Mouse (Mus musculus) gastrocnemius, adult 8-10 months (tissue): ENCODE measurements at regions not wholly inside any gene's neighbourhood (a gene's known extent, or its start where the extent isn't known, plus 50 kb on each side); places are given as distances from the start of the nearest gene placed in this dataset.

Experiments
- DNase-seq, 2 experiments: peaks; one replicate each; pipeline ENCODE4 v3.0.0; 2022; ENCODE audit warnings: low spot score in 2 of 2

DNA sequence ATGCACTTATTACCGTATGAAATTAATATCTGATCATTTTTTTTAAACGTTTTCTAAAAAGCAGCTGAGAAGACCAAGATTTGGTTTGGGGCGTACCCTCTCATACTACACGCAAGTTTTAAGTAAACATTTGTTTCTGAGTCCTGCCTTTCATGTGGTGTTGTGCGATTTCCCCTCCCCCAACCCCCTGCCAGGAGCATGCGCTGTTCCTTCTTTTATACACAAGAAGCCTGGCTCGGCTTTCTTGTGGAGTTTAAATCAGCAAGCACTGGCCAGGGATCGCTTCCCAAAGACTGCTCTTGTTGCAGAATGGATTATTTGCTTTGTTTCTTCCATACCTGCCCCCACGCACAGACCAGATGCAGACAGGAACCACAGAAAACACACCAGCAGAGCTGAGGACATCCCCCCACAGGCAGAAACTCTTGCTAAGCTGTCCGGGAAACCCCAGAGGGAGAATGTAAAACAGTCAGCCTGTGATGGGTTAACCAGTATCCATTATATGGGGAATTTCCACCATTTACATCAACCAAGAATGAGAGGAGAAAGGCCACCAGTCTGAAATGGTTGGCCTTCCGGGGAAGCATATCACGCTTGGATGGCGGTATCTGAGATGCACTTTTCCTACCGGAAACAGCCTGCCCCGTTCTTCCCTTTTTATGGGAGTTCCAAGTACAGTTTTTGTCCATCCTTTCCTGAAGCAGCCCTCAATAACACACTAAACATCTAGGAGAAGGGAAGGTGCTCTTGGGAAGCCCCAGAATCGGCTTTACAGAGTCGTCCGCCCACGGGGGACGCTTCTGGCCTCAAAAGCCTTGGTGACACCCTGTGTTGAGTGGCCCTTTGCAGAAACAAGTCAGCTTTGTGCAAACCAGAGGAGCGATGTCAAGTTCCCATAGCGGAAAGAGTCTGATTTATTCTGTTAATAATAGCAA, 91.3 kb downstream of the Tomm20 start:
- no peak for DNase-seq

GRCm38 (mm10) chr8:126852663-126853390, 92.8 kb downstream of the Tomm20 start:
- DNase-seq = no peak

- DNase-seq = no peak
Measured at GRCm38 (mm10) chr8:126852184-126852583, 93.5 kb downstream of the Tomm20 start.

DNA sequence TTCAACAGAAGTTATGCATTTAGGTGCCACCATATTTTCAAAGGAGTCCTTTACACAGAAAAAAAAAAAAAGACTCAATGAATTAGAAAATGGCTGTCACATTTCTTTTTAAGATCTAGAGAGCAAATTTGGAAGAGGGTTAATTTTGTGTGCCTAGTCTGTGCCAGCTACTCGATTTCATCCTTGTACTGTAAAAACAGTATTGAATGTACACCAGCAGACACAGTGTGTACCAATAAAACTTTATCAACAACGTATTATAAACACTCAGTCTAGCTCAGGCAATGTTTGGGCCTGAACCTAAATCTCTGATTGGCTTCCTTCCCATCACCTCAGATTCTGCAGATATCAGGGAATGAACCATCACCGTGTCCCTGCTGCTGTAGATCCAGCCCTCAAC, 93.9 kb downstream of the Tomm20 start:
- DNase-seq = no peak

DNA sequence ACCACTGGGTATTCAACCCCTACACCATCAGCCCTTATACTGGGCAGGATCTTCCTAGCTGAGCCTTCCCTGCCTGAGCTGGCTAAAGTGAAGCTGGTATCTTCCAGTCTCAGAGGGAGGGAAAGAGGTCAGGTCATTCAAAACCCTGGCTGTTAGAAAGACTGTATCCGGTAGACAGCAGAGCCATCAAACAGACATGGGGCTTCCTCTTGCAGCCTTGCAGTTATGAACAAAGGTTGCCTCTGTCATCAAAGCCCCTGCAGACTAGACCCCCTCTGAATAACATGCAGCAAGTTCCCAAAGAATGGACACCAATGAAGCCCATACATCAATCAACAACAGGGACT, 95.5 kb downstream of the Tomm20 start:
- no peak for DNase-seq

DNA sequence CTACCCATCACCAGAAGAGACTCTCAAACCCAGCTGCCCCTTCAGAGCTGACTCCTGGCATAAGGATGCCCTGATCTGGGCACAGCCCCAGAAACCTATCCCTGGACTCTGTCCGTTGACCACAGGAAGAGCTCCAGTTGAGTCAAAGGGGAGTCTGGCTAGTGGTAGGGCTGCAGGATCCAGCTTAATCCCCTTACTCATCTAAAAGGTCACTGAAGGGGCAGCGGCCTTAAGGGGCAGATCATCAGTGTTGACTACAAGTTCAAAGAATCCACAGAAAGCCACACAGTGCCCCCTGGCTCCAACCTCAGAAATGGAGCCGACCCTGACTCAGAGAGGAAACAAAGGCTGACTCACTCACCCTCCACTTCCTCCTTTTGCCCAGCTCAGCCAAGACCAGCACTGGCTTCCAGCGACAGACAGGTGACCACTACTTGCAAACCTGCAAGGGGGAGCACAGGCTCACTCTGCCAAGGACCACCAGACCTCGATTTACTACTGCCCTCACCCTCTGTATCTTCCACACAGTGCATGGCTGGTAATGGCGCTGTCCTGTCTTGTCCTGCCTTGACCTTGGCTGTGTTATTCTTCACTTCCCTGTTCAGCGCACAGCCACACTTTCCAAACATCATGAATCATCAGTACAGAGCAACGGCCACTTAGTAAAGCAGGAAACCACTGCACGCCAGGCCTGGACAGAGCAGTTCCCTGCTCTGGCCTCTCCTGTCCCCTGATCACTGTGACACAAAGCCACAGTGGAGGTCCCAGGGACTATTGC, 96.0 kb downstream of the Tomm20 start:
- DNase-seq = peak in 1 of 2 experiments; percentile 40

GRCm38 (mm10) chr8:126848369-126849105, 97.1 kb downstream of the Tomm20 start:
- no peak for DNase-seq

GRCm38 (mm10) chr8:126847664-126848353, 97.8 kb downstream of the Tomm20 start:
- no peak for DNase-seq

DNA sequence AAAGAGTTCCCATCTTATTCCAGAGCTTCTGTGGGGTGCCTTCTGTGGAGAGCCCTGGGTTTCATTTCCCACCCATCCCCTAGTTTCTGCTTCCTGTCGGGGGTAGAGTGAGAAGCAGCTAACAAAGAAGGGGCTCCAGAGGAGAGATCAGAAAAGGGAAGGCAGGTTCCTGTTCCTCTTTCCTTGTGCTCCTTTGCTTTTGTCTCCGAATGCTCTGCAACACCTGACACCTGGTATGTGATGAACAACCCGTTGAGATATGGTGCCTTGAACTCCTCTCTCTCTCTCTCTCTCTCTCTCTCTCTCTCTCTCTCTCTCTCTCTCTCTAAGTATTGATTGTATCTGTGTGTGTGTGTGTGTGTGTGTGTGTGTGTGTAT, 99.5 kb downstream of the Tomm20 start:
- no peak for DNase-seq

DNA sequence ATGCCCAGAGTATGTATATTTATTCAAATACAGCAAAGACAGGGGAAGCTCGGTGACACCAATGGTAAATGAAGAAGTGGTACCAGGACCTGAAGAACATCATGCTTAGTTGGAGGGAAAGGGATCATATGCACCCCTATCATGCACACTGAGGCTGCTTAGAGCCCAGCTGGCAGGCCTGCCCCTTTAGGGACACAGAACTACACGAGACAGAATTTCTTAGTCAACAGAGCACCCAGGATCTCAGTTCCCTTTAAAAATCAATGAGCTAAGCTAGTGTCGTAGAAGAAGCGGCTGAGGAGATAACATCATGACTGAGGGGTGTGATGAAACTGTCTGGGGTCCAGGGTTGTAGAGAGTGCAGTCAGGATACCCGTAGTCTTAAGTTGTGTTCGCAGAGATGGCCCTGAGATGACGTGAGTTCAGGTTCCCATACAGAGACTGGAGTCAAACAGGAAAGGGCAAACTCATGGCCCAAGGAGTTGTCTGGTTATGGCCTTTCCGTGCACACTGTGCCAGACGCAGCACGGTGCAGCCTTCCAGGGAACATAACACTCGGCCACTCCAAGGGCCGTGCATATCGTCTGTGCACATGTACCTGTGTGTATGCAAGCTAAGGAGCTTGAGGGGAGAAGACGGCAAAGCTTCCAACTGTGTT, 100.0 kb downstream of the Tomm20 start:
- DNase-seq = no peak

GRCm38 (mm10) chr8:126844627-126845026, 101.0 kb downstream of the Tomm20 start:
- no peak for DNase-seq

- no peak for DNase-seq
Measured at GRCm38 (mm10) chr8:126841187-126841586, 104.5 kb downstream of the Tomm20 start.

DNA sequence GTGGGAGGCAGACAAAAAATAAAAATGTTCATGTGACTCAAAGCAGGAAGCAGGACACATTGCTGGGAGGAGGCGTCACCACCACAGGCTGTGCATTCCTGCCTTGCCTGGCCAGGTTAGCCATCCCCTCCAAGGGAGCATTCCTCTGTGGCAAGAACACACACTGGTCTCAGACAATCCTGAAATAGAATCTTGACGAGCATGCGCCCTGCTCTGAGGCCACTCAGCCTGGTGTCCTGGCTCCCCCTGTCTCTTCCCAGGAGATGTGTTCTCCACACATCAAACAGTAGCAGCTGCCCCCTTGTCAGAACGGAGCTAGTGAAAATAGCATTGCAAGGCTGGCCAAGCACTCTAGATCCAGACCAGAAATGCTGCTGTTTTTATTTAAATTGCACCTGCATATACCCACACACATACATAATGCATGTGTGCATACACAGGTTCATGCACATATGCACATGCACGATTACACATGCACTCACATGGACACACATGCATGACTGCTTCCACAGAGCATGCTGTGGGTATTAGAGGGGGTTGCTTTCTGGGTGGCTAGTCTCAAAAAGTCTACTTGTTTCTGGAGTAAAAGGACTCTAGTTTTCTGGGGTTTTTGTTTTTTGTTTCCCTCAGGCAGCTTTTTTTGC, 105.8 kb downstream of the Tomm20 start:
- peak; percentile 63 to 75 for DNase-seq

- peak in 1 of 2 experiments; percentile 41 for DNase-seq
Measured at GRCm38 (mm10) chr8:126839039-126839711, 106.5 kb downstream of the Tomm20 start.

DNA sequence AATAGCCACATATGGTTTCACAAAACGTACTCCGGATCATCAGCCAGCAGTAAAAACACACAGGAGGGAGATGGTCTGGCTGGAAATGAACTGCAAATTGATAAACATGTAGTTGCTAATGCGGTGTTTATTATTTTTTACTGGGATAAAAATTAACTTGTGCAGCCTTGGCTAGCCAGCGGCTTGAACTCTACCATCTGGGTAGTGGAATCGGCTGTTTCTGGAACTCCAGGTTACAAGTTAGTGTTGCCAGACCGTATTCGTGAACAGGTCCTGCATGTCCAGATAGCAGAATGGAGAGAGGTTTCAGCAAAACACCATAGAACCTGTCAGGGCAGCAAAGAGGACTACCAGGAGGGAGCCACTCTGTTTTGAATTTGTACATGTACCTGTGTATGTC, 107.4 kb downstream of the Tomm20 start:
- no peak for DNase-seq

GRCm38 (mm10) chr8:126837318-126838025, 108.2 kb downstream of the Tomm20 start:
- no peak for DNase-seq

DNA sequence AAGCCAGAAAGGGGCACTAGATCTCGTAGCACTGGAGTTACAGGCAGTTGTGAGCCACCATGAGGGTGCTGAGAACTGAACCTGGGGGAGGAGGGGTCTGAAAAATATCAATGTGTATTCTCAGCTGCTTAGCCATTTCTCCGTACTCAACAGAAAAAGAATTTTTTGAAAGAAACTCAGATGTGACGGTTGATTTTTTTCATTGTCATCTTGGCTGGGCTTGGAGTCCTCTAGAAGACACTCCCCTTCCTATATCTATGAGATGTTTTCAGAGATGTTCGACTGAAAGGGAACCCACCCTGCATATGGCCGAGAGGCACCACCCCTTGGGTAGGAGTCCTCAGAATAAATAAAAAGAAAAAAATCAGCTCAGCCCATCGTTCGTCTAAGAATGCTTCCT, 110.1 kb downstream of the Tomm20 start:
- no peak for DNase-seq
